Mouse (Mus musculus) thymus, adult 18-20 months (tissue): ENCODE results near the gene Gm21454.
"Not testable (repeated sequence)": the region's sequence is repeated elsewhere in the genome, so short reads cannot be mapped to it uniquely, and the experiment has no call there.

ENCODE experiments used
- DNase-seq, 2 experiments: peaks; one replicate each; pipeline ENCODE4 v3.0.0; 2022; ENCODE audit warnings: mixed read lengths in 2 of 2

The Gm21454 gene

GRCm38 (mm10) chrY:13252091-13252490 is at the start of gene Gm21454, which contains the start of gene Gm21440:
Gene Gm21454, plus strand, starts transcription at chrY:13252442.
Gene Gm21440, plus strand, starts transcription at chrY:13252391.
- DNase-seq: not testable (repeated sequence)

DNA sequence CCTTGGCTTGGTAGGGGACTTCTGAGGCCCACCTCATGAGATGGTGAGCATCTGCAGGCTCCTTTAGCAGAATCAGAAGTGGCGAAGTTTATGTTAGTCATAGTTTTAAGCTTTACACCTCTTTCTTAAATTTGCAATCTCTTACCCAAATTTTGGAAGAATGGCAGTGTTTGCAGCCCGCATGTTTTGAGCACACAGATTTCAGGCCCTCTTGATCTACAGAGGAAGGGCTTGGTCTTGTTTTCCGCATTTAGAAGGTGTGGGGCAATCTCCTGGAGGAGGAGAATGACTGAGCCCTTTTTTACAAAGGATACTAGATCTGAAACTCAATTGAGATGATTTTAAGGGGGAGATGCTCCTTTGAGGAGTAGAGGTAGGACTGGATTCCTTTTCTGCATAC is 28.4 kb upstream of the Gm21454 start, which contains the start of gene Gm21828:
TSS of gene Gm21828 (minus strand) at position 101 of the 400 bp plus-strand sequence.
- DNase-seq: not testable (repeated sequence)

DNA sequence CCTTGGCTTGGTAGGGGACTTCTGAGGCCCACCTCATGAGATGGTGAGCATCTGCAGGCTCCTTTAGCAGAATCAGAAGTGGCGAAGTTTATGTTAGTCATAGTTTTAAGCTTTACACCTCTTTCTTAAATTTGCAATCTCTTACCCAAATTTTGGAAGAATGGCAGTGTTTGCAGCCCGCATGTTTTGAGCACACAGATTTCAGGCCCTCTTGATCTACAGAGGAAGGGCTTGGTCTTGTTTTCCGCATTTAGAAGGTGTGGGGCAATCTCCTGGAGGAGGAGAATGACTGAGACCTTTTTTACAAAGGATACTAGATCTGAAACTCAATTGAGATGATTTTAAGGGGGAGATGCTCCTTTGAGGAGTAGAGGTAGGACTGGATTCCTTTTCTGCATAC is 96.7 kb downstream of the Gm21454 start, which contains the start of gene Gm21725:
TSS of gene Gm21725 (minus strand) at position 101 of the 400 bp plus-strand sequence.
- DNase-seq: not testable (repeated sequence)
